Mouse (Mus musculus) lung, postnatal 36 days (tissue): ENCODE data around the gene Il1rn.

Source experiments
- DNase-seq: peaks from one replicate; pipeline ENCODE4 v3.0.0; 2022; ENCODE audit warnings: mixed read lengths

The Il1rn gene

GRCm38 (mm10) chr2:24382456-24383230 is 46.0 kb downstream of the Il1rn start:
- DNase-seq, result no peak

- DNase-seq, result no peak
Observed at GRCm38 (mm10) chr2:24383636-24384035, 47.0 kb downstream of the Il1rn start.

- no peak for DNase-seq
Observed at GRCm38 (mm10) chr2:24384393-24384792, 47.7 kb downstream of the Il1rn start.

GRCm38 (mm10) chr2:24385111-24385961 is 48.7 kb downstream of the Il1rn start:
- DNase-seq, result peak; percentile 67

- peak; percentile 51 for DNase-seq
Observed at GRCm38 (mm10) chr2:24386158-24386963, 49.7 kb downstream of the Il1rn start.

GRCm38 (mm10) chr2:24386964-24387320 is 50.3 kb downstream of the Il1rn start:
- DNase-seq, result no peak

GRCm38 (mm10) chr2:24387361-24388283 is 51.0 kb downstream of the Il1rn start:
- DNase-seq, result no peak

- DNase-seq, result no peak
Observed at GRCm38 (mm10) chr2:24393251-24393650, 56.6 kb downstream of the Il1rn start.

- no peak for DNase-seq
Observed at GRCm38 (mm10) chr2:24397115-24397514, 60.5 kb downstream of the Il1rn start.

GRCm38 (mm10) chr2:24400711-24401110 is 64.1 kb downstream of the Il1rn start:
- DNase-seq, result no peak
